Mouse (Mus musculus) spleen, adult 2 months (tissue): ENCODE measurements around the gene Atxn10.

ENCODE experiments used
- CTCF ChIP-seq: fragments of 200-500 bp; IDR thresholded peaks from 2 replicates; pipeline ENCODE4 v1.5.1; 2011; ENCODE audit warnings: mild to moderate bottlenecking, inconsistent platforms; ENCODE audit not compliant: insufficient read depth, insufficient read length, insufficient replicate concordance; ENCODE audit errors: extremely low read depth
- POLR2A ChIP-seq: fragments of 200-500 bp; IDR thresholded peaks from 2 replicates; pipeline ENCODE4 v1.6.1; 2011; ENCODE audit warnings: low read depth, low read length, inconsistent platforms

- TF ChIP-seq POLR2A (no peak), CTCF (no peak)
Measured at GRCm38 (mm10) chr15:85389915-85390314, 53.9 kb downstream of the Atxn10 start.
